Mouse (Mus musculus): ENCODE measurements around the gene Sod3.

DNA sequence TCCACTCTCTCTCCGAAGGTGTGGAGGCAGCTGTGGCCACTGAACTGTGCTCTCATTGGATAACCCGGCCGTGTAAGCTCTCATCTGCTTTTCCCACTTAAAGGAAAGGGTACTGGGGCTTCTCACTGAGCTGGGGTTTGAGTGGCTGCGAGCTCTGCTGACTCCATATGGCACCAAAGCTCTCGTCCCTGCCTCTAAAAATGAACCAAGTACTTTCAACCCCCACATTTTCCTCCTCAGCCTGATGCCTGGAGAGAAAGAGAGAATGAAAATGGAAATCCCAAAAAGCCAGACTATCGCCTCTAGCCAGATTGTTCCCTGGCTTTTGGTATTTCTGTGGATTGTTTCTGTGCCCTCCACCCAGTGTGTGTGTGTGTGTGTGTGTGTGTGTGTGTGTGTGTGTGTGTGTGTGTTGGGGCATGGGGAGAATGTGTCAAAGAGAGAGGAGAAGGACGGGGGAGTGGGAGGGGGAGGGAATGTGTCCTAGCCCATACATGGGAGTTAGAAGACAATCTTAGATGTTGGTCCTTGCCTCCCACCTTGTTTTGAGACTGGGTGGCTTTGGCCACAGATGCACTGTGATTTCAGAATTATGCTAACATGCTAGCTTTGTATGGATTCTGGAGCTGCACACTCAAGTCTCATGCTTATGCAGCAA lies 24.6 kb downstream of the Sod3 start:
- TF ChIP-seq CTCF (IDR thresholded peaks at IDR 0.05; ENCODE audit: low read depth, low read length) (no peak), POLR2AphosphoS5 (IDR thresholded peaks at IDR 0.05; ENCODE audit: insufficient replicate concordance, low read depth, low read length) (no peak), TAL1 (conservative IDR thresholded peaks at IDR 0.05; ENCODE audit: low read depth, low read length) (no peak)

Measured in G1E (cell line).